In the genomic region with DNA sequence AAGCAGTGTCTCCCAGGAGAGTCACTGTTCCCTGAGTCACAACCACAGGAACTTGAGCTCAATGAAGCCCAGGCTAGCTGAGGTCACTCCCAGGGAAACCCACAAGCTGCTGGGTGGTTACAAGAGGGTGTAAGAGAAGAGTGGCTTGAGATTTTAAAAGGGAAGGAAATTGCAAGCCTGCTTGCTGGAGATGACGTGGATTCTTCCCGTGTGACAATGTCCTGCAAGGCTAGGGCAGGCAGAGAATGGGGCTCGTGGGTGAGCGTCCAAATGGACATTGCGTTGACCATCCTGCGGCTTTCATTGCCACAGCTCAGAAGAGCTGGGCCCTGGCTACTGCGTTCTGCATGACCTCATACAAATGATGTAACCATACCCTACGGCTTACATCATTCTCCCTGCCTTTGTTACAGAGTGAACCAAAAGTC, we compare ENCODE assay signal across 15 mouse cellular contexts. TPM values are rescaled to one million over a fixed set of nuclear protein-coding genes. Genes with fewer than 3 reads are reported as not detected.
DNase-seq lines count a peak whose midpoint lies in the region; ATAC-seq and TF ChIP-seq lines count a peak whose summit lies in the region.
"Had no signal": no experiment of that assay in that cellular context is flagged by ENCODE, and none has a peak within 500 bp of the region (broad histone marks: within the 10 kb centered on the region; RNA-seq: fewer than 3 reads in every experiment).

No protein-coding gene starts in this region.

- in situ Hi-C loops in CH12.LX (cut with MboI; ENCODE audit: low pct_ligation_motif_present, low pct_unique_long_range_greater_than_20kb, low sequenced_read_pairs) = no loop called here

- no peak overlapping the region for H3K4me2 ChIP-seq in heart, embryonic 15.5 days
- H3K4me2 ChIP-seq in CH12.LX (ENCODE audit: insufficient read depth, low read depth, poor library complexity, severe bottlenecking) (peak overlapping the region; percentile 13; the same call in 1 of the 2 replicates), myocyte (ENCODE audit: low read depth) (peak overlapping the region; percentile 71)
- H3K4me2 ChIP-seq in forebrain, embryonic 13.5 days = no peak overlapping the region

- TF ChIP-seq EP300 in CH12.LX (IDR thresholded peaks at IDR 0.05; ENCODE audit: low read length) = peak; percentile 58; the same call in 1 of the 2 replicates

- no peak overlapping the region for H3ac ChIP-seq in myocyte (ENCODE audit: control insufficient read depth, insufficient read length)

- H3K9me3 ChIP-seq in heart, embryonic 15.5 days (replicated peaks) = no peaks in the 10 kb centered on the region
- H3K9me3 ChIP-seq in CH12.LX (replicated peaks; ENCODE audit: low read length) = no peaks in the 10 kb centered on the region
- H3K9me3 ChIP-seq in forebrain, embryonic 13.5 days (replicated peaks) = no peaks in the 10 kb centered on the region

- 0 out of 2 replicates have a peak overlapping the region, but pooled peaks have one; percentile 31 for H3K27ac ChIP-seq in heart, embryonic 15.5 days
- peak overlapping the region; percentile 99 for H3K27ac ChIP-seq in CH12.LX (ENCODE audit: insufficient read depth, low read depth)
- H3K27ac ChIP-seq in embryonic fibroblast, embryonic 13.5 days (ENCODE audit: insufficient read depth, low read length) = peak overlapping the region; percentile 56
- H3K27ac ChIP-seq in forebrain, embryonic 13.5 days = no peak overlapping the region
- H3K27ac ChIP-seq: kidney, postnatal 0 days had no signal

- TF ChIP-seq RAD21 in CH12.LX (IDR thresholded peaks at IDR 0.05; ENCODE audit: low read depth, low read length) = no peak

- peaks cover 21% of the 10 kb centered on the region for H3K4me1 ChIP-seq in heart, embryonic 15.5 days (replicated peaks)
- H3K4me1 ChIP-seq in CH12.LX (ENCODE audit: control insufficient read depth in 1 of 2, insufficient read depth in 2 of 2) = peaks cover 38 to 78% of the 10 kb centered on the region in 2 experiments
- peaks cover 19% of the 10 kb centered on the region for H3K4me1 ChIP-seq in embryonic fibroblast, embryonic 13.5 days (ENCODE audit: control insufficient read depth, insufficient read depth, low read length)
- peaks cover 2% of the 10 kb centered on the region for H3K4me1 ChIP-seq in forebrain, embryonic 13.5 days

- intact Hi-C loops in heart, postnatal 14 days (cut with DNase I) = loop anchor here (5.0 kb wide), 1 partner anchor 88 kb away; no protein-coding TSS in a partner anchor

- H3K79me2 ChIP-seq in CH12.LX (replicated peaks; ENCODE audit: control insufficient read depth, extremely low read depth, insufficient read depth, poor library complexity, severe bottlenecking) = no peaks in the 10 kb centered on the region; the same call in 1 of the 2 replicates
- H3K79me2 ChIP-seq in myocyte (ENCODE audit: control insufficient read depth, insufficient read depth) = no peaks in the 10 kb centered on the region

- TF ChIP-seq CTCF in CH12.LX (conservative IDR thresholded peaks at IDR 0.05 in 1 of 2, IDR thresholded peaks at IDR 0.05 in 1 of 2; ENCODE audit: low read depth in 2 of 2, low read length in 2 of 2) = no peak
- no peak for TF ChIP-seq CTCF in embryonic fibroblast, embryonic 13.5 days (IDR thresholded peaks at IDR 0.05; ENCODE audit: borderline replicate concordance, insufficient read depth, low read length)

- TF ChIP-seq POLR2A in CH12.LX (IDR thresholded peaks at IDR 0.05; ENCODE audit: low read depth, low read length) = no peak
- no peak for TF ChIP-seq POLR2A in embryonic fibroblast, embryonic 13.5 days (IDR thresholded peaks at IDR 0.05; ENCODE audit: low read depth, low read length)
- peak; percentile 53 for TF ChIP-seq POLR2A in myocyte (IDR thresholded peaks at IDR 0.05; ENCODE audit: insufficient read length, low read depth)

- dilution Hi-C loops in CH12.LX (cut with MboI; ENCODE audit: extremely low pct_ligation_motif_present, extremely low pct_unique_long_range_greater_than_20kb, low sequenced_read_pairs) = no loop called here

- no peak overlapping the region for H3K4me3 ChIP-seq in heart, embryonic 15.5 days
- H3K4me3 ChIP-seq in CH12.LX (replicated peaks in 1 of 3; ENCODE audit: low read depth in 2 of 3, low read length in 2 of 3, poor library complexity in 1 of 3) (no peak overlapping the region), myocyte (no peak overlapping the region)
- H3K4me3 ChIP-seq in embryonic fibroblast, embryonic 13.5 days (ENCODE audit: insufficient read depth, low read length) = no peak overlapping the region
- no peak overlapping the region for H3K4me3 ChIP-seq in forebrain, embryonic 13.5 days

- no peaks in the 10 kb centered on the region for H3K36me3 ChIP-seq in heart, embryonic 15.5 days
- H3K36me3 ChIP-seq in CH12.LX (replicated peaks in 1 of 2; ENCODE audit: control insufficient read depth in 1 of 2, insufficient read depth in 1 of 2, low read length in 1 of 2) (peaks cover 0 to 2% of the 10 kb centered on the region in 2 experiments), myocyte (ENCODE audit: control insufficient read depth, insufficient read depth) (no peaks in the 10 kb centered on the region)
- no peaks in the 10 kb centered on the region for H3K36me3 ChIP-seq in forebrain, embryonic 13.5 days (ENCODE audit: poor library complexity, severe bottlenecking)

- 72% methylated on average over 8 of the region's 8 CpGs for WGBS in heart, embryonic 15.5 days
- WGBS in forebrain, embryonic 13.5 days = 91% methylated on average over 8 of the region's 8 CpGs

- no peak for DNase-seq in heart, postnatal 14 days
- no peak for DNase-seq in CH12.LX (ENCODE audit: extremely low read depth)
- no peak for DNase-seq in yolk sac, embryonic 10.5 days (ENCODE audit: low spot score)
- DNase-seq: adrenal gland, postnatal 36 days; cerebellum, adult 11-12 months; right cerebral cortex, postnatal 4 days; thymus, postnatal 25 days had no signal

- H3K27me3 ChIP-seq in heart, embryonic 15.5 days = no peaks in the 10 kb centered on the region
- H3K27me3 ChIP-seq in CH12.LX (replicated peaks) = no peaks in the 10 kb centered on the region
- H3K27me3 ChIP-seq in myocyte (ENCODE audit: control insufficient read depth, insufficient read depth, insufficient read length) = no peaks in the 10 kb centered on the region
- H3K27me3 ChIP-seq in forebrain, embryonic 13.5 days = no peaks in the 10 kb centered on the region

- no peak overlapping the region for H3K9ac ChIP-seq in heart, embryonic 15.5 days
- peak overlapping the region; percentile 93 for H3K9ac ChIP-seq in CH12.LX (ENCODE audit: insufficient read depth, low read depth)
- no peak overlapping the region for H3K9ac ChIP-seq in forebrain, embryonic 13.5 days

- ATAC-seq in heart, embryonic 15.5 days (replicated peaks; ENCODE audit: insufficient number of reproducible peaks, insufficient read depth, low FRiP score, low read depth) = no peak
- ATAC-seq in forebrain, embryonic 13.5 days = no peak

RNA-seq across cellular contexts. Expression of gene Popdc2, which starts 32.2 kb away (rescaled TPM):
- 327 and 350 TPM in 2 replicates for polyA plus RNA-seq in heart, embryonic 15.5 days (2015; fragmentation: Nextera tagmentation; extraction: Ambion mirVana)
- 100 to 1,000 TPM; 542 to 580 TPM for total RNA-seq in heart, postnatal 14 days (2021)
- total RNA-seq in CH12.LX (2012; rRNA removed) (1.0 and 3.6 TPM in 2 replicates), CH12.LX (2014; rRNA removed) (0.17 and 0.30 TPM in 2 replicates)
- polyA plus RNA-seq in CH12.LX (2012; ENCODE audit: insufficient read length, low read depth) (0.35 and 1.1 TPM in 2 replicates), myocyte (2012; fragmentation: generic; extraction: Trizol) (10.5 TPM)
- polyA plus RNA-seq in embryonic fibroblast, embryonic 13.5 days (2011; ENCODE audit: insufficient read length, low read depth, missing spikeins) = 0.60 and 1.0 TPM in 2 replicates
- 0.23 and 0.29 TPM in 2 replicates for polyA plus RNA-seq in forebrain, embryonic 13.5 days (2015; fragmentation: Nextera tagmentation; extraction: Ambion mirVana)

RNA-seq across cellular contexts. Expression of gene Pla1a, which starts 38.7 kb away (rescaled TPM):
- 2.0 and 2.8 TPM in 2 replicates for polyA plus RNA-seq in heart, embryonic 15.5 days (2015; fragmentation: Nextera tagmentation; extraction: Ambion mirVana)
- 10 to 100 TPM; 10.4 to 13.6 TPM for total RNA-seq in heart, postnatal 14 days (2021)
- 20.6 and 27.9 TPM in 2 replicates for total RNA-seq in CH12.LX (2012; rRNA removed)
- 12.3 and 14.3 TPM in 2 replicates for total RNA-seq in CH12.LX (2014; rRNA removed)
- 9.3 and 11.0 TPM in 2 replicates for polyA plus RNA-seq in CH12.LX (2012; ENCODE audit: insufficient read length, low read depth)
- 1.2 and 2.2 TPM in 2 replicates for polyA plus RNA-seq in embryonic fibroblast, embryonic 13.5 days (2011; ENCODE audit: insufficient read length, low read depth, missing spikeins)
- 13.9 TPM for polyA plus RNA-seq in myocyte (2012; fragmentation: generic; extraction: Trizol)
- polyA plus RNA-seq in forebrain, embryonic 13.5 days (2015; fragmentation: Nextera tagmentation; extraction: Ambion mirVana) = 0.25 and 0.45 TPM in 2 replicates

RNA-seq across cellular contexts. Expression of gene Gm21987, which starts 47.4 kb away (rescaled TPM):
- polyA plus RNA-seq in heart, embryonic 15.5 days (2015; fragmentation: Nextera tagmentation; extraction: Ambion mirVana) = 3.2 and 4.1 TPM in 2 replicates
- total RNA-seq in heart, postnatal 14 days (2021) = 1 to 10 TPM in 1 of 2 experiments, not detected in 1; 1.2 TPM
- total RNA-seq in CH12.LX (2012; rRNA removed) = 0.42 TPM in 1 of 2 replicates, not detected in the other
- total RNA-seq in CH12.LX (2014; rRNA removed) = not detected in 2 replicates
- 0.87 TPM in 1 of 2 replicates, not detected in the other for polyA plus RNA-seq in CH12.LX (2012; ENCODE audit: insufficient read length, low read depth)
- 1.4 TPM in 1 of 2 replicates, not detected in the other for polyA plus RNA-seq in embryonic fibroblast, embryonic 13.5 days (2011; ENCODE audit: insufficient read length, low read depth, missing spikeins)
- polyA plus RNA-seq in myocyte (2012; fragmentation: generic; extraction: Trizol) = 0.16 TPM
- polyA plus RNA-seq in forebrain, embryonic 13.5 days (2015; fragmentation: Nextera tagmentation; extraction: Ambion mirVana) = not detected in 2 replicates
- total RNA-seq: gastrocnemius, postnatal 4 days; layer of hippocampus, postnatal 10 days; liver, adult 2 months had no signal
- polyA plus RNA-seq: kidney, postnatal 0 days; liver, adult 2 months had no signal

RNA-seq across cellular contexts. Expression of gene Cox17, which starts 47.4 kb away (rescaled TPM):
- polyA plus RNA-seq in heart, embryonic 15.5 days (2015; fragmentation: Nextera tagmentation; extraction: Ambion mirVana) = 224 and 350 TPM in 2 replicates
- total RNA-seq in heart, postnatal 14 days (2021) = 100 to 1,000 TPM; 227 to 256 TPM
- total RNA-seq in CH12.LX (2012; rRNA removed) (643 and 706 TPM in 2 replicates), CH12.LX (2014; rRNA removed) (410 and 438 TPM in 2 replicates)
- polyA plus RNA-seq in CH12.LX (2012; ENCODE audit: insufficient read length, low read depth) (533 and 622 TPM in 2 replicates), myocyte (2012; fragmentation: generic; extraction: Trizol) (653 TPM)
- polyA plus RNA-seq in embryonic fibroblast, embryonic 13.5 days (2011; ENCODE audit: insufficient read length, low read depth, missing spikeins) = 93.2 and 102 TPM in 2 replicates
- polyA plus RNA-seq in forebrain, embryonic 13.5 days (2015; fragmentation: Nextera tagmentation; extraction: Ambion mirVana) = 129 and 147 TPM in 2 replicates

RNA-seq across cellular contexts. Expression of gene Maats1, which starts 52.3 kb away (rescaled TPM):
- 0.10 and 0.13 TPM in 2 replicates for polyA plus RNA-seq in heart, embryonic 15.5 days (2015; fragmentation: Nextera tagmentation; extraction: Ambion mirVana)
- total RNA-seq in heart, postnatal 14 days (2021) = under 1 TPM; 0.10 TPM
- 3.9 TPM in 2 replicates for total RNA-seq in CH12.LX (2012; rRNA removed)
- 1.7 and 1.9 TPM in 2 replicates for total RNA-seq in CH12.LX (2014; rRNA removed)
- 2.0 and 2.9 TPM in 2 replicates for polyA plus RNA-seq in CH12.LX (2012; ENCODE audit: insufficient read length, low read depth)
- polyA plus RNA-seq in embryonic fibroblast, embryonic 13.5 days (2011; ENCODE audit: insufficient read length, low read depth, missing spikeins) = not detected in 2 replicates
- polyA plus RNA-seq in myocyte (2012; fragmentation: generic; extraction: Trizol) = 1.1 TPM
- 0.61 and 1.4 TPM in 2 replicates for polyA plus RNA-seq in forebrain, embryonic 13.5 days (2015; fragmentation: Nextera tagmentation; extraction: Ambion mirVana)
- total RNA-seq: liver, adult 2 months had no signal
- polyA plus RNA-seq: liver, adult 2 months had no signal

Comparison
In these comparisons a context has a peak if more than half of its experiments do, and no peak if none do; other contexts are left out.
1. H3K4me2 ChIP-seq: peak in CH12.LX (single experiment) and myocyte (single experiment); none in heart, embryonic 15.5 days (single experiment) and forebrain, embryonic 13.5 days (single experiment).
2. RNA of gene Popdc2, which starts 32.2 kb away (polyA plus RNA-seq): 327 to 350 TPM in heart, embryonic 15.5 days; 10.5 TPM in myocyte (single experiment), 0.35 to 1.1 TPM in CH12.LX, 0.60 to 1.0 TPM in embryonic fibroblast, embryonic 13.5 days and 0.23 to 0.29 TPM in forebrain, embryonic 13.5 days; every median in the first group is over 10 times any median in the second.